Mouse (Mus musculus) embryo, embryonic 11 days (tissue): ENCODE measurements around the gene Sox2.

Experiments
- DNase-seq: peaks from one replicate; pipeline ENCODE4 v3.0.0-alpha.2; 2015

Gene Sox2

GRCm38 (mm10) chr3:34643536-34644115 lies 6.6 kb upstream of the Sox2 start:
- peak; percentile 46 for DNase-seq

DNA sequence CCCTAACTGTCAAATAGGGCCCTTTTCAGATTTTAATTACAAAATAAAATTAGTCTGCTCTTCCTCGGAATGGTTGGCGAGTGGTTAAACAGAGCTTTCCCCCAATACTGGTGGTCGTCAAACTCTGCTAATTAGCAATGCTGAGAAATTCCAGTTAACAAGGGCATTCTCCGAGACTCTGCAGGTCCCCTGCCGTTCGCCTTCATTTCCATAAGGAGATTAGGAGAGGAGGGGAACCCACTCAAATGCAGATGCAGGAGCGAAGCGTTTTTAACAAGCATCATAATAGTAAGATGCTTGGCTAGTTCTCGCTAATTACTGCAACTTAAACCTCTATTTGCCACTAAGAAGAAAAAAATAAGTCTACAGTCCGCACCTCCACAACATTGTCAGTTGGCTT lies 4.0 kb upstream of the Sox2 start:
- DNase-seq: peak; percentile 57

GRCm38 (mm10) chr3:34647688-34648087 lies 2.5 kb upstream of the Sox2 start:
- DNase-seq: peak; percentile 92

- DNase-seq: peak; percentile 72
Observed at GRCm38 (mm10) chr3:34648105-34648832, 1.9 kb upstream of the Sox2 start.

DNA sequence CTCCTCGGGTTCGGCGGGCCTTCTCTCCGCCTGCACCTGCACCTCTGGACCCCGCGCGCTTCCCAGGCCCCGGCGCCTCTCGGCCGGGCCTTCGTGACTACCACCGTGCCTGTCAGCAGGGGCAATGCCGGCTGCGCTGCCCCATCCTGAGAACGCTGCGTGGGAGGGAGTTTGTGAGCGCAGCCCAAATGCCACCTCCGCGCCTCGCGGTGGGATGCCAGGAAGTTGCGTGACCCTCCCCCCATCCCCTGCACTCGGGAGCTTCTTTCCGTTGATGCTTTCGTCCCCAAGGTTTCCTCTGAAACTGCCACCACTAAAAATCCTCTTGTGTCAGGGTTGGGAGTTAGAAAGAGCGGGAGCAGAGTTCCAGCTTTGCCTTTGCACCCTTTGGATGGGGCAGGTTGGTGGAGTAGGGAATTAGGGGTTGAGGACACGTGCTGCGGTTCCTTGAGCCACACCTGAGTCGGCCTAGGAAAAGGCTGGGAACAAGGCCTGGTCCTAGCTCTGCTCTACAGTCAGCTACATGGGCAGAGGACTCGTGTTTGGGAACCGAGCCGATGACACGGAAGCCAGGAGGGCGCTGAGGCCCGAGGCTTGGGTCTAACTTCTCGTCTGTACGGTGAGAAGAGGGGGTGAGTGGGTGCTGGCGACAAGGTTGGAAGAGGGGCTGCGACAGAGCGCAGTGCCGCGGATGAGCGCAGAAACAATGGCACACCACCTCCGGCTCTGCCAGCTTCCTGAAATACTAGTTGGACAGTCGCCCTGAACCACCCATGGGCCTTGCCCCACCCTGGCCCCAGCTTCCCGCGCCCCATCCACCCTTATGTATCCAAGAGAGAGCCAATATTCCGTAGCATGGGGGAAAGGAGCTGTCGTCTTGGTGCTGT lies 1.1 kb upstream of the Sox2 start:
- peak; percentile 65 for DNase-seq

GRCm38 (mm10) chr3:34650621-34651361 lies 586 bp downstream of the Sox2 start:
- peak; percentile 72 for DNase-seq

- peak; percentile 35 for DNase-seq
Observed at GRCm38 (mm10) chr3:34651486-34652170, 1.4 kb downstream of the Sox2 start.

GRCm38 (mm10) chr3:34652616-34653015 lies 2.4 kb downstream of the Sox2 start:
- DNase-seq: peak; percentile 67

DNA sequence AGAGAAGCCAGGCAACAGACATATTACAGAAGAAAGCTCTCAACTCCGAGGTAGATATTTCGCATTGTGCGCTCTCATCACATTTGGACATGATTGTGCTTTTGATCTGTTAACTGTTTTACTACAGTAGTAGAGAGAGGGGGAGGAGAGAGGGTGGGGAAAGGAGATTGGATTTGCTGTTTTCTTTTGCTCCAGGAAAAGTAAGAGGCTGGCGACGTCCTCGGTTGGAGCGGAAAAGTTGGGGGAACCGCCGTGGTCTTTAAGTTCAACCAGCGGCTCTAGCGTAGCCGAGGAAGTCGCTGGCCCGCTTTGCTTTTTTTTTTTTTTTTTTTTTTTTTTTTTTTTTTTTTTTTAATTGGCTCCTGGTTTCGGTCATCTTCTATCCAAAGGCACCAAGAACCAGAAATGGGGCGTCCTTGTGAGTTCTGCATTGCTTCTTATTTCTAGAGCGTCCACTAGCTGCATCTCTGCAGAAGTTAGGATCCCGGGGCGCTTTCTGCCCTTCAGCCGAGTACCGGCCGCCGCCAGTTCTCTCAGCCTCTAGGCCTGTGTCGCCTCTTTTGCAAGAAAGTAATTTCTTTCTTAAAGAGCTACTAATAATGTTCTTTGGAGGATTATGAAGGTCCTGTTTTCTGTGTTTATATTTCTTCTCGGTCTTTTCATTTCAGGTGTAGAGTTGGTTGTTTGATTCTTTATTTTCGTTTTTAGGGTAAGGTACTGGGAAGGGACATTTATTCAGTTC lies 3.2 kb downstream of the Sox2 start:
- peak; percentile 74 for DNase-seq

GRCm38 (mm10) chr3:34653977-34654500 lies 3.8 kb downstream of the Sox2 start:
- DNase-seq: peak; percentile 84

DNA sequence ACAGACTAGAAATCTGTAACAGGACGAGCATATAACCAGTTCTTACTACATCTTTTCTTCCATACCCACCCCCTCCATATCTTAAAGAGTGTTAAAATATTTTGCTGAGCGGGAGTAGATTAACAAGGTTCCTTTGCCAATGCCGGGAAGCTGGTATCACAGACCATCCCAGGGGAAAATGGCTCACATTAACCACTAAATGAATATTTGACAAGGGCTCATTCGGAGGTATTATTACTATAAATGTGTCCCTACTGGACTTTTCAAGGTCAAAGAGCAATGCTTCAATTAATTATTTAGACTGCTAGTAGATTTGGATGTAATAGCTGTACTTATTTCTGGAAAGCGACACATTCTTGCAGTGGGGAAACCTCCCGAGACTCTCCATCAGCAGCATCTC lies 4.6 kb downstream of the Sox2 start:
- peak; percentile 54 for DNase-seq

DNA sequence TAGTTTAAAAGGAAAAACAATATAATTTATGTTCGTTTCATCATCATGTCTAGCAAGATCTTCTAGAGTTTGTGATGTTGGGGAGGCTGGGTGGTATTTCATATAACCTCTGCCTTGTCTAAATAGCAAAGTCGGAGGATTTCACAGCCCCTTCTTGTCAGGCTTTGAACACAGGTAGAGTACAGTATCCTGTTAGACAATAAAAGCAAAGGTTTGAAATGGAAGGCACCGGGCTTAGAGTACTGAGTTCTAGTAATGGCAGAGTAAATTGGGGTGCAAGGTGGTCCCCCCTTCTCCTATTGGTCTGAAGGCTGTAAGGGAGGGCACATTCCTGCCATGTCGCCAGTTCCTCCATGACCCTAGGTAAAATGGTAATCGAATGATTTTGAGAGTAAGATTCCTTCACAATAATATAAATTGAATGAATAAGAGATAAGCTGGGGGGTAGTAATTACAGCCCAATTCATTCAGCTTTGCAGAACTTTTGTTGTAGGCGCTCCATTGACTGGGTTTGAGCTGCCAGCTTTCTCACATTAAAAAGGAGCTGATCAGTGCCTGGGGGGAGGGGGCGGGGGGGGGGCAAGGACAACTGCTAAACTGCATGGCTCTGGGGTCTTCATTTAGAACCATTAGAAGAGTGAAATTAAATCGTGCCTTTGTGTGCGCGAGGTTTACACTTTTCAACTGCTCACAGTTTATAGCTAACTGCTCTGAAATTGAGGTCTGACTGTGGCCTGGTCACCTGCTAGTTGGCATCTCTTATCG lies 5.3 kb downstream of the Sox2 start:
- DNase-seq: peak; percentile 32

DNA sequence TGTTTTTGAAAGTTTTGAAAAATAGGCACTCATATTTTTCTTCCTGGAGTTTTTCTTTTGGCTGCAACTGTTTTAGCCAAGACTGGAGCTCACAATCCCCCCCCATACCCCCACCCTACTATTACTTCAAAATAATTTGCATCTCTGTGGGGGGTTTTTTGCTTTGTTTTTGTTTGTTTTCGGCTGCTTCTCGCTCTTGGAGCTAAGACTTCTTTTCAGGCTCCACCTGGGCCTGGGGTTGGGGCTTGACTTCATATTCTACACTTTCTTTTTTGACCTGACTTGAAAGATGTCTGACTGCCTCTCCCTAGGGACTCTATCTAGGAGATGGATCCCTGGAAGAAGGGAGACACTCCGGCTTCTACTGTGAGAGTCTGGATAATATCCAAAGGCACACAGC lies 5.9 kb downstream of the Sox2 start:
- DNase-seq: peak; percentile 24

DNA sequence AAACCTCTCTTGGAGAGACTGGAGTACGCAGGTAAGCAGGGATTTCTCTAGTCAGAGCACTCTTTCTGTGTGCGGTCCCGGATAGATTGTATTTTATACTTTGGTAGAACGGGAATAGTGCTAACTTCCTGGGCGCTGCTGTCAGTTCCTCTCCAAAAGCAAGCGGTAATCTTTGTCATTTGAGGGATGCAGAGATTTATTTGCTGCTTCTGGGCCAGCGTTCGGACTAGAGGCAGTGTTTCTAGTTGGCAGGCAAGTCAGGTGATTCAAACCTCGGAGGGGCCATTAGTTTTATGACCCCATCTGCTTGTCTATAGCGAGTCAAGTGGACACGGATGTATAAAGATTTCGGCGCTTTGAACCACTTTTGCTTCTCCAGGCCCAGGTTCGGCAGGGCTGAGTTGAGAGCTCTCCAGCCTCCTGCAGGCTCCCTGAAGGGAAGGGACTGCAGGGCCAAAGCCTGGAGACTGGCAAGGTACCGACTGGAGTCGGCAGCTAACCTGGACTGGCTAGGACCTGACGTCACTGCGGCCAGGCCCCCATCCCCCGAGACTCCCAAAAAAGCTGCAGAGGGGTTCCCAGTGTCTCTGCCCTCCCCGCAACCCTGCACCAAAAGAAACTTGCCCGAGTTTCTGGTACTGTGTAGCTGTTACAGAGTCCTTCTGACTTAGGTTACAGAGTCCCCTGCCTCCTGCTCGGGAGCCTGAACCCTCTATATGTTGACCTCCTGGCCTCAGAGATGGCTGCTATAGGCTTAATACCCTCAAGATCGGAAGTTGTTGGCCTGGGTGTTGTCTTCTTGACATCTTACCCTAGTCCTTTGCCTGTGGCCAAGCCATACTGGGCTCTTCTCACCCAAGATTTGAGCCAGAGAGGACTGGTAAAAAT lies 6.9 kb downstream of the Sox2 start:
- peak; percentile 54 for DNase-seq

- DNase-seq: no peak
Observed at GRCm38 (mm10) chr3:34657701-34658090, 7.5 kb downstream of the Sox2 start.

DNA sequence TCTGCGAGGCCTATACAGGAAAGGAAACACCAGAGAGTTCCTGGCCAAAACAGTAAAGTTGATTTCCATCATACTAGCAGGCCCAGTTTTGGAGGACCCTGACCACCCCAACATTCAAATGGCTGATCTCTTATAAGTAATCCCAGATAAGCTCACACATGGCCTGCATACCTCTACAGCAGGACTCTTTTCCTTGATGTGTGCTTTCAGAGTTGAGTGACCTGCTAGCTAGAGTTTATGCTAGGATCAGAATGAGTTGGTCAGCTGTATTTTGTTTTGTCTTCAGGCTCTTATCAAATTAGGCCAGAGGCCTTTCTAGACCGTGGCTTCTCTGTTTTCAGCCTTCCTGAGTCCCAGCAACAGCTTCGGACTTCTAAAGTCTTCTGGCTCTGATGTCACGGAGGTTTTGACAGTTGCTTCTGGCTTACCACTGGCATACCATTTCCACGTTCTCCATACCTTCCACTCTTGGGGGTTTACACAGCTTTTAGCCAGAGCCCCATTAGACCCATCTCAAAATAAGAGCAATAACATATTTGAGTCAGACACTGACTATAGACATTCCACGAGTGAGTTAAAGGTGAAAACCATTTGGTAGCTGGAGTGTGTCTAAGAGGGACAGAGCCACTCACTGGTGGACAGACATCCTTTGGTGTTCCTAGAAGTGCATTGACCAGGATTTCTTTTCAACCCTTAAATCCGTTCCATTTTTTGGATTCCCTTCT lies 8.2 kb downstream of the Sox2 start:
- peak; percentile 11 for DNase-seq

- DNase-seq: peak; percentile 18
Observed at GRCm38 (mm10) chr3:34658966-34659535, 8.8 kb downstream of the Sox2 start.

DNA sequence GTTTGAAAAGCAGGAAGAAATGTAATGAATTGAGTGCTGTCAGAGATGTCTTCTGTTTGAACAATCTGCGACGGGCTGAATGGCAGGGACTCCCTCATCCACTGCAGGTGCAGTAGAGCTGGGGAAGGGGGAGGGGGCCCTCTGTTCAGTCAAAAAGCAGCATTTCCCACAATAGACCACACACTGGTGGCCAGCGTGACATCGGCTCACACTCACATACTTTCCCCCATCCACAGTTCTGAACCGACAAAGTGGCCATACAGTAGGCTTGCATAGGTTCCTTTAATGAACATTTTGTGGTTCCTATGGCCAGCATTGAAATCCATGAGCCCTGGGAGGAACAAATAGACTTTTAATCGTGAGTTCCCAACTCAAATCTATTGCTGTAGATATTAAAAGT lies 9.7 kb downstream of the Sox2 start:
- peak; percentile 70 for DNase-seq
